Mouse (Mus musculus) limb, embryonic 13.5 days (tissue): Measurements from ENCODE around the gene Psmb3. TPM values are rescaled to one million over a fixed set of nuclear protein-coding genes. Genes with fewer than 3 reads are reported as not detected.
A peak's percentile ranks its signal among the peaks of the same experiment; 100 is the strongest.

ENCODE experiments used
- ATAC-seq: fragments of 200-750 bp; cut with Nextera tagmentation; 2 replicates; pipeline ENCODE4 v1.8.0; 2017; ENCODE audit warnings: low read depth, moderate number of reproducible peaks, moderate TSS enrichment; ENCODE audit not compliant: low FRiP score
- H3K27ac ChIP-seq: fragments of 300-500 bp; sonication (generic); 2 replicates; pipeline ENCODE4 v1.5.1; 2015; ENCODE audit warnings: inconsistent platforms, mild to moderate bottlenecking, moderate library complexity
- H3K27me3 ChIP-seq: fragments of 300-500 bp; sonication (generic); 2 replicates; pipeline ENCODE4 v1.6.1; 2015; ENCODE audit warnings: mild to moderate bottlenecking, inconsistent platforms
- H3K36me3 ChIP-seq: fragments of 300-500 bp; sonication (generic); 2 replicates; pipeline ENCODE4 v1.6.1; 2015; ENCODE audit warnings: inconsistent platforms, mild to moderate bottlenecking, moderate library complexity
- H3K4me1 ChIP-seq: fragments of 300-500 bp; sonication (generic); 2 replicates; pipeline ENCODE4 v1.6.1; 2015; ENCODE audit warnings: inconsistent platforms
- H3K4me2 ChIP-seq: fragments of 300-500 bp; sonication (generic); replicated peaks from 2 replicates; pipeline ENCODE4 v1.6.1; 2015; ENCODE audit warnings: inconsistent platforms, mild to moderate bottlenecking, moderate library complexity
- H3K4me3 ChIP-seq: fragments of 300-500 bp; sonication (generic); 2 replicates; pipeline ENCODE4 v1.5.1; 2015; ENCODE audit warnings: moderate library complexity, mild to moderate bottlenecking, inconsistent platforms
- H3K9ac ChIP-seq: fragments of 300-500 bp; sonication (generic); 2 replicates; pipeline ENCODE4 v1.6.1; 2015; ENCODE audit warnings: mild to moderate bottlenecking, inconsistent platforms
- H3K9me3 ChIP-seq: fragments of 300-500 bp; sonication (generic); 2 replicates; pipeline ENCODE4 v1.6.1; 2016; ENCODE audit warnings: inconsistent platforms
- WGBS: fragments of 180-500 bp; shearing (Covaris S2); methylation state at CpG from one replicate; pipeline ENCODE4 v1.1.7; 2015; 5-methylcytosine and 5-hydroxymethylcytosine counted together
- polyA plus RNA-seq: library from polyadenylated mRNA; unstranded; fragments of >200 nt; fragmentation: Nextera tagmentation; extraction: Ambion mirVana; gene quantifications from 2 replicates; pipeline ENCODE4 v1.2.1, GENCODE M21; 2015

Gene Psmb3
- polyA plus RNA-seq, 1 experiment from 2014 or later, result 490 TPM

GRCm38 (mm10) chr11:97670234-97671176 is 32.7 kb upstream of the Psmb3 start:
- Histone ChIP-seq H3K36me3 (peaks cover 99% of the 10 kb centered on the region), H3K4me1 (peaks cover 10% of the 10 kb centered on the region; the same call in 1 of the 2 replicates), H3K4me2 (no peak overlapping the region), H3K9me3 (no peaks in the 10 kb centered on the region), H3K27me3 (no peaks in the 10 kb centered on the region), H3K4me3 (no peak overlapping the region), H3K9ac (no peak overlapping the region), H3K27ac (no peak overlapping the region)
- WGBS, result 61% methylated on average over 13 of the region's 13 CpGs
- ATAC-seq, result no peak

DNA sequence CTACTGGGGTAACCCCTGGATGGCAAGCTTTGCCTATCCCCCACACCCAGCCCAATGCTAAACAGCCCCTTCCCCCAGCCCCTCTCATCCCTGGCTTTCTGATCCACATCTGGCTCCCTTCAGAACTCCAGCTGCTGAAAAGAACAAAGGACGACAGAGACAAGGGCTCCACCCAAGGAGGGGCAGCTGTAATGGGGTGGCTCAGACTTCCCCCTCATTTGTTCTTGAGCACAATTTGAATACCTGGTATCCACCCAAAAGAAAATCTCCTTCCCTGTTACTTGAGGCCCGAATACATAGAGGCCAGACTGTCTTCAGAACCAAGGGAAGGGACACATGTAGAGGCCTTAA is 32.0 kb upstream of the Psmb3 start:
- no peaks in the 10 kb centered on the region for H3K27me3 ChIP-seq
- H3K9me3 ChIP-seq, result no peaks in the 10 kb centered on the region
- ATAC-seq, result no peak
- no peak overlapping the region for H3K9ac ChIP-seq
- peaks cover 10% of the 10 kb centered on the region; the same call in 1 of the 2 replicates for H3K4me1 ChIP-seq
- WGBS, result 35% methylated on average over 2 of the region's 2 CpGs
- H3K4me2 ChIP-seq, result no peak overlapping the region
- peaks cover 99% of the 10 kb centered on the region for H3K36me3 ChIP-seq
- no peak overlapping the region for H3K4me3 ChIP-seq
- H3K27ac ChIP-seq, result no peak overlapping the region

GRCm38 (mm10) chr11:97673148-97673547 is 30.1 kb upstream of the Psmb3 start:
- Histone ChIP-seq H3K4me3 (no peak overlapping the region), H3K27me3 (no peaks in the 10 kb centered on the region), H3K36me3 (peaks cover 100% of the 10 kb centered on the region), H3K4me1 (peaks cover 10% of the 10 kb centered on the region; the same call in 1 of the 2 replicates), H3K9ac (no peak overlapping the region), H3K4me2 (no peak overlapping the region), H3K9me3 (no peaks in the 10 kb centered on the region), H3K27ac (no peak overlapping the region)
- 86% methylated on average over 11 of the region's 11 CpGs for WGBS
- ATAC-seq, result no peak

DNA sequence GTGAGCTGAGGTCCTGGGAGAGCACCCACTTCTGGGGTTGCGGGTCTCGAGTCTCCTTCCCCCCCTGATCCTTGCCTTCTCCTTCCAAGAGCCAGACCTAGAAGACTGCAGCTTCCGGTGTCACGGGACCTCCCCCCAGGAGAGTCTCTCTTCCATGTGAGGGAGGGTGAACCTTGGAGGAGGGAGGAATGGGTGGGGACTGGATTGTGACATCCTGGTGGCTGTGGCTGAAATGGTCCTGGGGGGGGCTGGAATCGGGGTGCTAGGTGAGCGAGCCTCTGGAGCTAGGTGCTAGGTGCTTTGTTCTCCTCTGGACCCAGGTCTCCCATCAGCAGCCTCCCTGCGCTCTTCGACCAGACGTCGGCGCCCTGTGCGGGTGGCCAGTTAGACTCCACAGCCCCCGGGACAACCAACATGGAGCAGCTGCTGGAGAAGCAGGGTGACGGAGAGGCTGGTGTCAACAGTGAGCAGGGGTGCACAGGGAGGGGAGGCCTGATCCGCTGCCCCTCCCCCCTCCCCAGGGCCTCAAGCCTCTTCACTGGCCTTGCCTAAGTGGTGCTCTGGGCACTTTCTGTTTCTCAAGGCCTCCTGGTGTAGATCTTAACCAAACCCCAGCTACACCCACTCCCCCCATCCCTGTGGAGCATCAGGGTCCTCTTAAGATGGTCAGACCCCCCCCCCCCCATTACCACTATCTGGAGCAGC is 27.0 kb upstream of the Psmb3 start:
- Histone ChIP-seq H3K4me1 (no peaks in the 10 kb centered on the region), H3K9ac (no peak overlapping the region), H3K4me2 (no peak overlapping the region), H3K4me3 (no peak overlapping the region), H3K27ac (no peak overlapping the region), H3K27me3 (no peaks in the 10 kb centered on the region), H3K9me3 (no peaks in the 10 kb centered on the region), H3K36me3 (peaks cover 98% of the 10 kb centered on the region)
- no peak for ATAC-seq
- WGBS, result 81% methylated on average over 14 of the region's 15 CpGs

DNA sequence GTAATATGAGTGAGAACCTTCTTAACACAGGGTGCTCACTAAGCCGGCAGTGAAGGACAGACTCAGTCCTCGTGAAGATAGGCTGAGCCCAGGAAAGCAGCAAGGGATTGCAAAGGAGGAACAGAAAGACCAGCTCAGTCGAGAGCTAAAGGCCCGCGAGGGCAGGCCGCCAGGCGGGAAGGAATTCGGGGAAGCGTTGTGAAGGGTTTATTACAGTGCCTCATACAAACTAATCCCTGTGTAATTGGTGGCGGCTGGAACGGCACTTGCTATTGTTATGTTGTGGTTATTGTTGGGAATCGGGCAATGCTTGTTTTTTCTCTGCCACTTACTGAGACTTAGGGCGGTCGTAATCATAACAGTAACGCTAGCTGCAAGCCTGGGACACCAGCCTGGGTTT is 25.8 kb upstream of the Psmb3 start:
- Histone ChIP-seq H3K9ac (no peak overlapping the region), H3K4me1 (no peaks in the 10 kb centered on the region), H3K4me2 (no peak overlapping the region), H3K27me3 (no peaks in the 10 kb centered on the region), H3K27ac (no peak overlapping the region), H3K4me3 (no peak overlapping the region), H3K9me3 (no peaks in the 10 kb centered on the region), H3K36me3 (peaks cover 98% of the 10 kb centered on the region)
- no peak for ATAC-seq
- WGBS, result 55% methylated on average over 15 of the region's 15 CpGs

DNA sequence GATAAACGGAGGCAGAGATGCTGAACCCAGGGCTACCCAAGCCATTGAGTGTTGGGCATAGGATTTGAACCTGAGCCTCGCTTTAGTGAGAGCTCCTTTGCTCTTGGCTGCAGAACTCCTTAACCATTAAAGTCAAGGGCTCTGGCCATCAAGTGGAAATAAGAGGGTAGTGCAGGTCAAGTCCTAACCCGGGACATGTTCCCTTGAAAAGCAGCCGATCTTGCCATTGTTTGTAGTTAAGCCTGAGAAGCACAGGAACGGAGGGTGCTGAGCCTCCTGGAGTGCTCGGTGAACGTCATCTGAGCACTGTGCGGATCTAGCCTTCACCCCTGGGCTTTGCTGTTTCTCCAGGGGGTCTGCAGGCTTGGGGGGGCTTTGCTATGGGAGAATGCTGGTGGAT is 25.4 kb upstream of the Psmb3 start:
- H3K9ac ChIP-seq, result no peak overlapping the region
- H3K27ac ChIP-seq, result no peak overlapping the region
- no peak overlapping the region for H3K4me2 ChIP-seq
- no peaks in the 10 kb centered on the region for H3K9me3 ChIP-seq
- WGBS, result 67% methylated on average over 8 of the region's 8 CpGs
- peaks cover 98% of the 10 kb centered on the region for H3K36me3 ChIP-seq
- H3K4me1 ChIP-seq, result no peaks in the 10 kb centered on the region
- no peaks in the 10 kb centered on the region for H3K27me3 ChIP-seq
- ATAC-seq, result no peak
- H3K4me3 ChIP-seq, result no peak overlapping the region

GRCm38 (mm10) chr11:97678301-97678700 is 24.9 kb upstream of the Psmb3 start:
- no peak for ATAC-seq
- Histone ChIP-seq H3K9ac (no peak overlapping the region), H3K4me3 (no peak overlapping the region), H3K4me1 (no peaks in the 10 kb centered on the region), H3K4me2 (no peak overlapping the region), H3K9me3 (no peaks in the 10 kb centered on the region), H3K36me3 (peaks cover 97% of the 10 kb centered on the region), H3K27me3 (no peaks in the 10 kb centered on the region), H3K27ac (no peak overlapping the region)
- 90% methylated on average over 15 of the region's 15 CpGs for WGBS

DNA sequence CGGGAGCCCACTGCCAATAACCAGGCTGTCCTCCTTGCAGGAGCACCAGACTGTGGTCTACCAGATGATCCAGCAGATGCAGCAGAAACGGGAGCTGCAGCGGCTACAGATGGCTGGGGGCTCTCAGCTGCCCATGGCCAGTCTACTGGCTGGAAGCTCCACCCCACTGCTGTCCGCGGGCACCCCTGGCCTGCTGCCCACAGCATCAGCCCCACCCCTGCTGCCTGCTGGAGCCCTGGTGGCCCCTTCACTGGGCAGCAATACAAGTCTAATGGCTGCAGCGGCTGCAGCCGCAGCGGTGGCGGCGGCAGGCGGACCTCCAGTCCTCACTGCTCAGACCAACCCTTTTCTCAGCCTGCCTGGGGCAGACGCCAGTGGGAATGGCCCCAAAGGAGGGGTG is 22.8 kb upstream of the Psmb3 start:
- WGBS, result 85% methylated on average over 12 of the region's 12 CpGs
- no peaks in the 10 kb centered on the region for H3K9me3 ChIP-seq
- H3K36me3 ChIP-seq, result peaks cover 77% of the 10 kb centered on the region
- no peak overlapping the region for H3K27ac ChIP-seq
- no peak for ATAC-seq
- H3K4me3 ChIP-seq, result no peak overlapping the region
- H3K9ac ChIP-seq, result no peak overlapping the region
- no peak overlapping the region for H3K4me2 ChIP-seq
- no peaks in the 10 kb centered on the region for H3K27me3 ChIP-seq
- peaks cover 9% of the 10 kb centered on the region for H3K4me1 ChIP-seq

DNA sequence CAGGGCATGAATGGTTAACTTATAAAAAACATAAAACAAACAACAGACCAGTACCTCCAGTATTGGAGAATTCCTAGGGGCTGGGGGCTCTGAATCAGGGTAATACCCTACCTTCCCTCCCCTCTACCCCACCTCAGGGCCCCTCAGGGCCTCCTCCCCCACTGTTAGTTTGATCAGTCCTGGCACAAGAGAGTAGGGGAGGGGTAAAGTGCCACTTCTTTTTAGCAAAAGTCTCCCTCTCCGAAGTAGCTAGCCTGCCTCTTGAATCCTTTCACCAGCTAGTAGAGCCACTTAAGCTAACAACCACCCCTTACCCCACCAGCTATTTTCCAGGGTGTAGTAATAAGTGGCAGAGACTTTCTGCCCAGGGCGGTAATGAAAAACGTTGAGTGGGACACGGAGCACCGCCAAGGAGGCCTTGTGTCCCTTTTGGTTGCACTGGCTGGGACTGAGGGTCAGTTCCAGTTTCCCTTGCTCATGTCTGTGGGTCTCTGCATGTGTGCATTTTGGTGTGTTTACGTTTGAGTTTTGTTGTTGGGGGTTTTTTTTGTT is 20.6 kb upstream of the Psmb3 start:
- Histone ChIP-seq H3K9me3 (no peaks in the 10 kb centered on the region), H3K27me3 (no peaks in the 10 kb centered on the region), H3K4me2 (no peak overlapping the region), H3K4me3 (no peak overlapping the region), H3K9ac (peak overlapping the region; percentile 40; the same call in 1 of the 2 replicates), H3K27ac (no peak overlapping the region), H3K4me1 (peaks cover 26% of the 10 kb centered on the region), H3K36me3 (peaks cover 56% of the 10 kb centered on the region)
- no peak for ATAC-seq
- WGBS, result 77% methylated on average over 6 of the region's 6 CpGs

GRCm38 (mm10) chr11:97684063-97684680 is 19.0 kb upstream of the Psmb3 start:
- no peak overlapping the region for H3K9ac ChIP-seq
- peaks cover 26% of the 10 kb centered on the region for H3K4me1 ChIP-seq
- no peaks in the 10 kb centered on the region for H3K9me3 ChIP-seq
- H3K27me3 ChIP-seq, result no peaks in the 10 kb centered on the region
- no peak overlapping the region for H3K27ac ChIP-seq
- 87% methylated on average over 6 of the region's 6 CpGs for WGBS
- no peak for ATAC-seq
- H3K4me3 ChIP-seq, result no peak overlapping the region
- H3K36me3 ChIP-seq, result peaks cover 51% of the 10 kb centered on the region
- no peak overlapping the region for H3K4me2 ChIP-seq

DNA sequence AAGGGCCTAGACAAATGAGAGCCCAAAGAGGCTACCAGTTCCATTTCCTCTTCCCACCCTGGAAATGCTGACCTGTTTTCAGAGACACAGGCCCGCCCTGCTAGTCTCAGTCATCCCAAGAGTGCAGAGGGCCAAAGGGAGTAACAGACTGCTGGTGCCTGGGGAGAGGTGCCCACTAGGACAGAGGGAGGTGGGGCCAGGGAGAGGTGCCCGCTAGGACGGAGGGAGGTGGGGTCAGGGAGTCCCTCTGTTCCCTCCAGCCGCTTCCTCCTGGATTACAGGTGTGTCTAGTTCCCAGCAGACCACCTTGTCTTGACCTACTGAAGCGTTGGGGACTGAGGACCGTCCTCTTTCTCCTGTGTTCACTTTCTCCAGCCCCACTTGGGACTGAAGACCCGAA is 18.4 kb upstream of the Psmb3 start:
- Histone ChIP-seq H3K36me3 (peaks cover 48% of the 10 kb centered on the region), H3K4me2 (peak overlapping the region; percentile 84; the same call in 1 of the 2 replicates), H3K4me3 (no peak overlapping the region), H3K9ac (no peak overlapping the region), H3K27me3 (no peaks in the 10 kb centered on the region), H3K27ac (no peak overlapping the region), H3K9me3 (no peaks in the 10 kb centered on the region), H3K4me1 (peaks cover 26% of the 10 kb centered on the region)
- ATAC-seq, result no peak
- 34% methylated on average over 7 of the region's 7 CpGs for WGBS
